Mouse (Mus musculus): ENCODE results near the gene Tubgcp5. TPM values are rescaled to one million over a fixed set of nuclear protein-coding genes. Genes with fewer than 3 reads are reported as not detected.

Tubgcp5 gene
- total RNA-seq, 2 experiments from 2014 or later, result 33.0 to 39.2 TPM

GRCm38 (mm10) chr7:55799981-55800380, 6.0 kb downstream of the Tubgcp5 start:
- no peak for DNase-seq (ENCODE audit: extremely low spot score in 1 of 2, low spot score in 2 of 2)
- H3K27ac ChIP-seq, result no peak overlapping the region
- intact Hi-C loops (cut with DNase I), result loop anchor here (10.0 kb wide), 1 partner anchor 415 kb away; no protein-coding TSS in a partner anchor
- no peak for TF ChIP-seq CTCF (IDR thresholded peaks at IDR 0.05)
- no peak overlapping the region for H3K4me3 ChIP-seq

GRCm38 (mm10) chr7:55809967-55810366, 16.0 kb downstream of the Tubgcp5 start:
- Histone ChIP-seq H3K27ac (no peak overlapping the region), H3K4me3 (no peak overlapping the region)
- intact Hi-C loops (cut with DNase I), result loop anchor here (5.0 to 10.0 kb wide), 2 partner anchors 97 to 405 kb away; no protein-coding TSS in a partner anchor
- DNase-seq (ENCODE audit: extremely low spot score in 1 of 2, low spot score in 2 of 2), result no peak
- TF ChIP-seq CTCF (IDR thresholded peaks at IDR 0.05), result no peak

- TF ChIP-seq CTCF (IDR thresholded peaks at IDR 0.05), result peak; percentile 10; the same call in 1 of the 2 replicates
- intact Hi-C loops (cut with DNase I), result no loop called here
- Histone ChIP-seq H3K4me3 (no peak overlapping the region), H3K27ac (no peak overlapping the region)
- no peak for DNase-seq (ENCODE audit: extremely low spot score in 1 of 2, low spot score in 2 of 2)
Measured at GRCm38 (mm10) chr7:55824468-55824867, 30.5 kb downstream of the Tubgcp5 start.

DNA sequence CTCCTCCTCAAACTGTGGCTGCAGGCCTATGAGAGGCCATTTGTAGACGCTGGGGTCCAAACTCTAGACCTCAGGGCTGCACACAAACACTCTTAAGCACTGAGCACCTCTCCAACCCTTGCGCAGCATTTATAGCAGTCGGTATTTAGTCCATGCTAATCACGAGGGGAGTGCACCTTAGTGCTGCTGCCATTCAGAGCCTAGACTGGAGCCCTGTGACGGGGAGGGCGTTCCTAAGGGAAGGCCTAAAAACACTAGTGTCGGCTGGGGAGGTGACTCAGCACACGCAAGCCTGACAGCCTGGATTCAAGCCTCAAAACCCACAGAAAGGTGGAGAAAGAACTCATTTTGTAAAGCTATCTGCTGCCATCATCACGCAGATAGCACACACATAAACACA, 33.6 kb downstream of the Tubgcp5 start:
- DNase-seq (ENCODE audit: extremely low spot score in 1 of 2, low spot score in 2 of 2), result no peak
- H3K4me3 ChIP-seq, result no peak overlapping the region
- H3K27ac ChIP-seq, result no peak overlapping the region
- intact Hi-C loops (cut with DNase I), result no loop called here
- TF ChIP-seq CTCF (IDR thresholded peaks at IDR 0.05), result no peak

DNA sequence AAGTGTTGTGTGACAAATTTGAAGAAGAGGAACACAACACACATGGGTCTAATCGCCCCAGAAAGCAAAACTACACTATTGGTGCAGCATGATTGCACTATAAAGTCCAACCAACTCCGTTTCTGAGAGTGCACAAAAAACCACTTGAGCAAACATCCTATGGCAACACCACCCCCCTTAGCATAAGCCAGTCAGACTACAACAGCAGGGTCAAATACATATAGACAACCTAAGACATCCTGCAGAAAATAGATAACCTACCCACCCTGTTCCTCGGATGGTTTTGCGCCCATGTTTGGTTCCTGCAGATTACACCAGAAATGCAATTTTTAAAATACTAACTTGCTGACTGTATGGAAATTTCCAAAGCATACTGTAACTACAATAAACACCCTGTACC, 42.9 kb downstream of the Tubgcp5 start:
- intact Hi-C loops (cut with DNase I), result no loop called here
- no peak for TF ChIP-seq CTCF (IDR thresholded peaks at IDR 0.05)
- Histone ChIP-seq H3K4me3 (no peak overlapping the region), H3K27ac (no peak overlapping the region)
- no peak for DNase-seq (ENCODE audit: extremely low spot score in 1 of 2, low spot score in 2 of 2)

- no peak for DNase-seq (ENCODE audit: extremely low spot score in 1 of 2, low spot score in 2 of 2)
- Histone ChIP-seq H3K27ac (peak within 1 kb of the TSS; percentile 93), H3K4me3 (peak within 1 kb of the TSS; percentile 94)
- intact Hi-C loops (cut with DNase I), result loop anchor here (5.0 kb wide), 1 partner anchor 51 kb away; no protein-coding TSS in a partner anchor
- TF ChIP-seq CTCF (IDR thresholded peaks at IDR 0.05), result no peak
Measured at GRCm38 (mm10) chr7:55841445-55841844, 47.5 kb downstream of the Tubgcp5 start, which contains the start of gene Cyfip1. Gene Cyfip1, plus strand, starts transcription at chr7:55841745.

DNA sequence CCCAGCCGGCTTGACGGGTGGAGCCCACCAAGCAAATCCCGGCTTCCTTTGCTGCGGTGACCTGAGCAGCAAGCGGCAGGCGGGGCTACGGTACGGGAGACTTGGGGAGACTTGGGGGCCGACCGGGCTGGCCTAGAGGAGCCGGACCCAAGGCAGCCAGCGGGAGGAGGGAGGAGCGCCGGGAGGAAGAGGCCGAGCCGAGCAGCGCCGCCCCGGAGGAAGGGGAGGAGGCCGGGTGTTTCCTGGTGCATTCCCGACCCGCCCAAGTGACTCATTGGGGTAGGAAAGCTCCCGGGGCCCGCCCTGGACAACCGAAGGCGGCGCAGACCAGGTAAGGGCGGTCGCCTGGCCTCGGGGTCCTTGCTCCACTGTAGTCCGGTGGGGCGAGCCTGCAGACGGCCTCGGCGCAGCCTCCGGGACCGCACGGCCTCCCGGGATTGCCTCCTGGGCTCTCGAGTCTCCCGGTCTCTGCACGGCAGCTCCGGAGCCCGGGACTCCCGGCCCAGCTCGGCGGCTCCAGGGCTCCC, 48.1 kb downstream of the Tubgcp5 start:
- Histone ChIP-seq H3K27ac (peak overlapping the region; percentile 93), H3K4me3 (peak overlapping the region; percentile 94)
- TF ChIP-seq CTCF (IDR thresholded peaks at IDR 0.05), result no peak; the same call in 1 of the 2 replicates
- intact Hi-C loops (cut with DNase I), result loop anchor here (2.0 to 5.0 kb wide), 2 partner anchors 47 to 50 kb away; partner anchors contain the start of gene Tubgcp5
- peak; percentile 89 to 90 for DNase-seq (ENCODE audit: extremely low spot score in 1 of 2, low spot score in 2 of 2)

- no peak for TF ChIP-seq CTCF (IDR thresholded peaks at IDR 0.05)
- peak in 1 of 2 experiments; percentile 23 for DNase-seq (ENCODE audit: extremely low spot score in 1 of 2, low spot score in 2 of 2)
- Histone ChIP-seq H3K27ac (peak overlapping the region; percentile 93), H3K4me3 (peak overlapping the region; percentile 94)
- intact Hi-C loops (cut with DNase I), result loop anchor here (2.0 to 5.0 kb wide), 2 partner anchors 48 to 50 kb away; partner anchors contain the start of gene Tubgcp5
Measured at GRCm38 (mm10) chr7:55842504-55843152, 48.7 kb downstream of the Tubgcp5 start.

GRCm38 (mm10) chr7:55846606-55847312, 52.8 kb downstream of the Tubgcp5 start:
- no peak; the same call in 1 of the 2 replicates for TF ChIP-seq CTCF (IDR thresholded peaks at IDR 0.05)
- intact Hi-C loops (cut with DNase I), result no loop called here
- DNase-seq (ENCODE audit: extremely low spot score in 1 of 2, low spot score in 2 of 2), result no peak
- Histone ChIP-seq H3K27ac (peak overlapping the region; percentile 34; the same call in 1 of the 2 replicates), H3K4me3 (no peak overlapping the region)

- peak; percentile 58 to 71 for DNase-seq (ENCODE audit: extremely low spot score in 1 of 2, low spot score in 2 of 2)
- intact Hi-C loops (cut with DNase I), result no loop called here
- TF ChIP-seq CTCF (IDR thresholded peaks at IDR 0.05), result no peak
- peak overlapping the region; percentile 83 for H3K27ac ChIP-seq
- no peak overlapping the region for H3K4me3 ChIP-seq
Measured at GRCm38 (mm10) chr7:55849948-55850571, 56.1 kb downstream of the Tubgcp5 start.

DNA sequence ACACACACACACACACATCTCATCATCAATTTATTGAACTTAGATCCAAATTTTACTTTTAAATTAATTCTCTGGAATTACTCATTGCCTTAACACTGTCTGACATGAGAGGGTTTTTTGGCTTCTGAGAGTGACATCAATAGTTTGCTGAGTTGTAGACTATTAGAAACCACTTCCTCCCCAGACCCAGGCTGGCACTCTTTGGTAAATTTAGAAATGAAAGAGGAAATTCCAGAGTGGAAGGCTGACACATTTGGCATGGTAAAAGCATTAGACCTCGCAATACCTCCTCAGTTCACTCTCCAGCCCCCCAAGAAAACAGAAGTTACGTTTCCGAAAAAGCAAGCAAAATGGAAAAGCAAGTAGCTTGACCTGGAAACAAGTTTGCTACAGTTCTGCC, 58.8 kb downstream of the Tubgcp5 start:
- no peak overlapping the region for H3K27ac ChIP-seq
- intact Hi-C loops (cut with DNase I), result no loop called here

More for the DNA sequence above, 58.8 kb downstream of the Tubgcp5 start:
- no peak overlapping the region for H3K4me3 ChIP-seq
- no peak for TF ChIP-seq CTCF (IDR thresholded peaks at IDR 0.05)
- DNase-seq (ENCODE audit: extremely low spot score in 1 of 2, low spot score in 2 of 2), result no peak
